Mouse (Mus musculus) left cerebral cortex, adult 18-20 months (tissue): Measurements from ENCODE around the gene Eef1akmt3. TPM values are rescaled to one million over a fixed set of nuclear protein-coding genes. Genes with fewer than 3 reads are reported as not detected.
A peak's percentile ranks its signal among the peaks of the same experiment; 100 is the strongest.

Experiments used
- DNase-seq, 2 experiments: peaks; one replicate each; pipeline ENCODE4 v3.0.0; 2021 to 2022; ENCODE audit warnings: low spot score in 2 of 2, mixed read lengths in 1 of 2
- total RNA-seq, 2 experiments: library from RNA; stranded (reverse); gene quantifications; 2 replicates each; pipeline ENCODE4 v1.2.3; 2021

Gene Eef1akmt3
- total RNA-seq, 2 experiments from 2014 or later: 0.16 to 0.19 TPM

DNA sequence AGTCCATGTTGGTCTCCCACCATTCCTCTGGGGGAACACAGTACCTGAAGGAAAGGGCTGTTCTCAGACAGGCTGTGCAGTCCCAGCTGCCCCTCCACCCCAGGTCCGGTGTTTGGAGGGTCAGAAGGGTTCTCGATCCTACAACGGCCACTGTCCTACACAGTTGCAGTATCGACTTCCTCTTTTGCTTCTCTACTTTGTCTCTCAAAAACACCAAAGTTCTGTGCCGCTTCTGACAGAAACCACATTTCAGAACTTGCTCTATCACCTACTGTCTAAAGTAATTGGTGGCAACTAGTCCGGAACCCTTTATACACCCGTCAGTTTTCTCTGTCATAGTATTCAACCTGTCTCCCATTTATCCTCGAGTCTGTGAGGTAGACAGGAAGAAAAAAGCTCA lies 14.1 kb upstream of the Eef1akmt3 start:
- no peak for DNase-seq

DNA sequence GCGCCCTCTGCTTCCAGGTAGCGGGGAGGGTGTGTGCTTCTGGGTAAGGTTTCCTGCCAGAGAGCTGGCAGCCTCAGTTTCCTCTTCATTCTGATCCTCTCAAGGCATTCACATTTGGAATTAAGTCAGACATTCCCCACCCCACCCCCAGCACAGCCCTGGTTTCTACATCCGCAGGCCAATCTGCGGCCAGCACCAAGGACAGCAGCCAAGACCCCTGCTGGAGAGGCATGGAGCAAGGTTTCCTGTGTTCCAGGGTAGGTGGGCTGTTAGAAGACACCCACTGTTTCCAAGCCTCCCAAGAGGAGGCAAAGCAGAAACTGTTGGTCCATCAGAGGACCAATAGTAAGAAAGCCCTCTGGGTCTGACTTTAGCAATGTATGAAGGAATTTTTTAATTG lies 13.3 kb upstream of the Eef1akmt3 start:
- DNase-seq: no peak

GRCm38 (mm10) chr10:127050119-127050474 lies 8.8 kb upstream of the Eef1akmt3 start:
- DNase-seq: no peak

- no peak for DNase-seq
These were observed 8.2 kb upstream of the Eef1akmt3 start for GRCm38 (mm10) chr10:127049395-127050118.

DNA sequence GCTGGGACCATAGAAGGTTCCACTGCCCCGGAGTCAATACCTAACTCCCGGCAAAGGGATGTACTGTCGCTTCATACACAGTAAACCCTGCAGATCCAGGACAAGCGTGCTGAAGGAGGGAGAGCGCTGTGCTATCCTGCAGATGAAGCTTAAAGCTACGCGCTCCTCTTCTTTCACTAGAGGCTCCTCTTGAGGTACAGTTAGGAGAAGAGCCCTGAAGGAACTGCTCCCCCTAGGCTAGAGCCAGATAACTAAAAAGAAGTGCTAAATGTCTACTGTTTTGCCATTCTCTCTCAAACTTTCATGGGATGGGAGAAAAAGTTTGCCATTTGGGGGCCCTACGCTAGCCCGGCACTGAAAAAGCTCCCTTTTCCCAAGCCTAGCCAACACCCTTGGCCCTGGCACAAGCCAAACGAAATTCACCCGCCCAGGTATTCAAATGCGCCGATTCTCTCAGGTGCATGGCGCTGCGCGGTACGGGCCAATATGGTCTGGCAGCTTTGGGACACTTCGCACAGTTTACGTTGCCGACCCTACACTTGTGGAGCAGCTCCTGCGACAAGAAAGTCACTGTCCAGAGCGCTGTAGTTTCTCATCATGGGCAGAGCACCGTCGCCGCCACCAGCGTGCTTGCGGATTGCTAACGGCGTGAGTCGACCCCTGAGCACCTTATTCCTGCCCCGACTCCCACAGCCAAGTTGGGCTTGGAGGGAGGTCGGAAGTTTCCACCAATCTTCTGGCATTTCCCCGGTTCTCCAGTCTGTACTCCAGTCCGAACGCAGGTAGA lies 7.5 kb upstream of the Eef1akmt3 start:
- DNase-seq: no peak

GRCm38 (mm10) chr10:127047954-127048353 lies 6.6 kb upstream of the Eef1akmt3 start, which contains the start of gene Cyp27b1:
Cyp27b1 (plus strand) TSS chr10:127048250.
- DNase-seq: no peak

DNA sequence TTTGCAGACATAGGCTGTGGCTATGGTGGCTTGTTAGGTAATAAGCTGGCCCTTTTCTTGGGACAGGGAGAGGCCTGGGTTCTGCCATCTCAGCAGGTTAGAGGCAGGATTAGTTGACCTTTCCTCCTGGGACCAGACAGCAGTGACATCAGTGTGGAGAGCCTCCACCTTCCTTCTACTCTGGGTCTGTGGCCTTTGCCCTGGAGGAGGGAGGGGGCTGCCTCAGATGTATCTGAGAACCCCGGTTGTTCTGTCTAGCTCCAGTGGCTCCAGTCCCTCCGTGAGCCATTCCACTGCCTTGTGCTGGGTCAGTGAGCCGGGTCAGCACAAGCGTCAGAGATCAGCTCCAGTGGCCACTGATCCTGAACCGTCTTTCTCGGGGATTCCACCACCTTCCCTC lies 1.9 kb upstream of the Eef1akmt3 start:
- no peak for DNase-seq

DNA sequence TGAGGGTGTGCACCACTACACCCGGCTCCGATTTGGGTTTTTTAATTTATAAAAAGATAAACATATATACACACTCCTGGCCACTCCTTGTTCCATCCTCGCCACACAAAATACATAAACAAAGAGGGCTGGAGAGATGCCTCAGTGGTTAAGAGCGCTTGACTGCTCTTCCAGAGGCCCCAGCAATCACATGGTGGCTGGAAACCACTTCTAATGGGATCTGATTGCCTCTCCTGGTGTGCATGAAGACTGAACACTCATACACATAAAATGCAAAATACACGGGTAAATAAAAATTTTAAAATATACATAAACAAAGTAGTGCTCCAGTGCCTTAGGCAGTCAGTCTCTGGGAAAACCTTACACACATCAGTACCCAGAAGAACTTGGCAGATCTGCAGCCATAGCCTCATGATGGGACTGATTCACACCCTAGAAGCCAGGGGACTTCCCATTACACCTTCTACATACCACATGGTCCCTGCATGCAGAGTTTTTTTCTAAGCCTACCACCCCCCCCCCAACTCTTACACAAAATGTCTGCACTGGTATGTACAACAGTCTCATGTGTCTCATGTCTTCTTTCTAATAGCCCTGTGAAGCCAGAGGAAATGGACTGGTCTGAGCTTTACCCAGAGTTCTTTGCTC lies 1.3 kb upstream of the Eef1akmt3 start:
- no peak for DNase-seq

DNA sequence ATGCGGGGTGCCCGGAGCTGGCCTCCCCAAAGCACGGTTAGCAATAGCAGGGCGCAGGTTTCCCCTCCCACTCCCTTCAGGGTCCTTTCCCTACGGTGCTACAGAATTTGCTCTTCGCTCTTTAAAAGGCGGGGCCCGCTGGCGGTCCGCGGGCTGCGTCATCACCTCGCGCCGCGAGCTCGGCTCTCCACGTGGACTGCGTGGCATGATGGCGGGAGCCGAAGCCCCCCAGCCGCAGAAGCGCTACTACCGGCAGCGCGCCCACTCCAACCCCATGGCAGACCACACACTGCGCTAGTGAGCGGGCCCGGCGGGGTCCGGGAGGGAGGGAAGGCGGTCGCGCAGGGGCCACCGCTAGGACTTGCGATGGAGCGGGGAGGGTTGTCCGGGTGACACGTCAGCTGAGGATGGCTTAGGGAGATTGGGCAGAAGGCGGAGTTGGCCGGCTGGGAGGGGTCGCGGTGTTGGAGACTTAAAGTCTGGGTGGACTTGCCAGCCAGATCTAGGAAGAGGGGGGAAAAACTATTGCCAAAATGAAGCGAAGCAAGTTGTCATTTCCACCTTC lies 543 bp upstream of the Eef1akmt3 start:
- DNase-seq: peak; percentile 87 to 92

GRCm38 (mm10) chr10:127040569-127041214 lies 621 bp downstream of the Eef1akmt3 start:
- DNase-seq: peak; percentile 52 to 72

- no peak for DNase-seq
These were observed 3.7 kb downstream of the Eef1akmt3 start for GRCm38 (mm10) chr10:127037641-127038040.

- DNase-seq: no peak
These were observed 5.0 kb downstream of the Eef1akmt3 start for GRCm38 (mm10) chr10:127036273-127036672.

DNA sequence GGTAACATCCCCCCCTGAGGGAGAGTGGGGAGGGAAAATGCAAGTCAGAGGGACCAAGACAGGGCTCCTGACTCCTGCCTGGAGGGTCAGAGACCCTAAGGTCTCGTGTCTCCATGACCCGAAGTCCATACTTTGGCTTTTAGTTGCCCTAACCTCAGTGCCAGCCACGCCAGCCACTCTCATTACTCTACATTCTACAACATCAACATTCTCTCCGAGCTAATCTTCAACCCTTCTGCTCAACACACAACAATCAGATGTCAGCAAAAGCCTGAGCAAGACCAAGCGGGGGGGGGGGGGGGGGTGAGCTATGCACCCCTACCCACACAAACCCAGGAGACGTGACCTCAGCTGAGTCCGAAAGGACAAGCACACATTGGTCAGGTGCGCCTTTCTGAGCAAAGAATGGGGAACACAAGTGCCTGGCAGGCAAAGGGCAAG lies 8.0 kb downstream of the Eef1akmt3 start:
- DNase-seq: no peak

GRCm38 (mm10) chr10:127030336-127031296 lies 10.7 kb downstream of the Eef1akmt3 start, which contains the start of gene Tsfm:
Tsfm (minus strand) TSS chr10:127030840.
- peak; percentile 92 to 96 for DNase-seq

DNA sequence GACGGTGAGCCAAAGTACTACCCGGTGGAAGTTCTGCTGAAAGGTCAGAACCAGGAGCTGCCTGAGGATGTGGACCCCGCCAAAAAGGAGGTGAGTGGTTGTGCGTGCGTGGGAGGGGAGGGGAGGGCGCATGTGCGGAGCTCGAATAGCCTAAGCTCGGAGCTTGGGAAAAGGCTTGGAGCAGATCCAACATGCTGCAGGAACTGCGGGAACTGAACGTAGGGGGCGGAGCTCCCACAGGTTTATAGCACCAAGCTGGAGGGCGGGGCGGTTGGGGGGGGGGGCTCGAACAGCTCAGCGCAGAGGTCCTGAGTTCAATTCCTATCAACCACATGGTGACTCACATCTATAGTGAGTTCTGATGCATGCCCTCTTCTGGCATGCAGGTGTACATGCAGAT lies 22.9 kb downstream of the Eef1akmt3 start:
- no peak for DNase-seq

GRCm38 (mm10) chr10:127017071-127017470 lies 24.2 kb downstream of the Eef1akmt3 start:
- no peak for DNase-seq

DNA sequence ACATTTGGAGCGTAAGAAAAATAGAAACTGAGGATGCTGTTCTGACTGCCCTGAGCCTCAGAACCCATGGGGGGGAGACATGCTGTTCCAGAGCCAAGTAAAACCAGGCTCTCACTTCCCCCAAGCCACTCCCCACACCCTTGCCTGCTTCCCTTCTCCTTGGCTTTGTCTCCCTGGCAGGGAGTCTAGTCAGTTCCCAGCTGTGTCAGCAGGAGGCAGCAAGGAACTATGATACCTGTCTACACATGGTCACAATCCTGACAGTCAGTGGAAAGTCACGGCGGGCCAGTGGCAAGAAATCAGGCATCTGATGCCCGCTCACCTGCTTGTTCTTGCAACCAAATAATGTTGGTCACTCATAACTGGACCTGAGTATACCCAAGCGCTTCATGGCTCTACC lies 24.8 kb downstream of the Eef1akmt3 start:
- no peak for DNase-seq

- no peak for DNase-seq
These were observed 37.5 kb downstream of the Eef1akmt3 start for GRCm38 (mm10) chr10:127003806-127004205.

- no peak for DNase-seq
These were observed 38.0 kb downstream of the Eef1akmt3 start for GRCm38 (mm10) chr10:127003334-127003733.

DNA sequence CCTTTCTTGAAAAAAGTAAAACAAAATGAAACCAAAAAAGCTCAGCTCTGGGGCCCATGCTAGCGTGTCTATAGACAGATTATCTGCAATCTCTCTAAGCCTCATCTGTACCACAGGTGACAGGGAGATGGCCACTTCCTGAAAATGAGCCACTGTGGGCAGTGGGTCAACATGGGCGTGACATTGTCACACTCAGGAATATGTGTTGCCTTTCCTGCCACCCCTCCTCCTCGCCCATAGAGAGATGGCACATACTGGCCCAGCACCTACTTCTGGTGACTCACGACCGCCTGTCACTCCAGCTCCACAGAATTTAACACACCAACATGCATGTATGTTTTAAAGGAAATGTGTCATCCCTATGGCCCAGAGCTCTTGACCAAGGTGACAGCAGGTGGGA lies 38.5 kb downstream of the Eef1akmt3 start:
- no peak for DNase-seq
